Mouse (Mus musculus) left cerebral cortex, adult 8-10 months (tissue): ENCODE measurements at regions not wholly inside any gene's neighbourhood (a gene's known extent, or its start where the extent isn't known, plus 50 kb on each side); places are given as distances from the start of the nearest gene placed in this dataset.

Experiments
- DNase-seq, 2 experiments: peaks; one replicate each; pipeline ENCODE4 v3.0.0; 2022; ENCODE audit warnings: low spot score in 2 of 2

- DNase-seq: peak in 1 of 2 experiments; percentile 25
Observed at GRCm38 (mm10) chr8:84336376-84336775, 51.9 kb upstream of the Cacna1a start.

DNA sequence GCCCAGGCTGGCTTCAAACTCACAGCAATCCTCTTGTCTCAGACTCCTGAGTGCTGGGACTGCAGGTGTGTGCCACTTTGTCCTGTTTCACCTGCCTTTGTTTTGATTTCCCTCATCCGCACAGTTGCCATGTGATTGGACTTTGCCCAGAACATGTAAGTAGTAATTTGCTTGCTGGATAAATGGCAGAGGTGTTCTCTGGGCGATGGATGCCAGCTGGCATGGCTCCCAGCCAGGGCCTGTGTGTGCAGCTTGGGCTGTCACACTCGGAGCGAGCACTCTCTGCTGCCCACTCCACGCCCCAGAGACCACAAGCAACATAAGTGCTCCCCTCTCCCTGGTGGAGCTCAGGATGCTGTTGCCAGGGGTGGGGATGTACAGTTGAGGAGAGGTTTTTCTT is 53.9 kb upstream of the Cacna1a start:
- peak in 1 of 2 experiments; percentile 31 for DNase-seq

DNA sequence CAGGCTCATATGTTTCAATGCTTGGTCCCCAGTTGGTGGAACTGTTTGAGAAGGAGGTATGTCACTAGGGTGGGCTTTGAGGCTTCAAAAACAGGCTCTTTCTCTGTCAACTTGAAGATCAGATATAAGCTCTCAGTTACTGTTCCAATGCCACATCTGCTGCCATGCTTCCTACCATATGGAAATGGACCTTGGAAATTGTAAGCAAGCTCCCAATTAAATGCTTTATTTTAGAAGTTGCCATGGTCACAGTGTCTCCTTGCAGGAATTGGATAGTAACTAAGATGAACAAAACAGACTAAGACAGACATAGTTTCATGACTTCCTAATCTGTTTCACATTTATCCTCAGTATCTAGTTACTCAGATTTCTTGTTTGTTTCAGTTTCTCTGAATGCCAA is 56.7 kb upstream of the Cacna1a start:
- DNase-seq: no peak

GRCm38 (mm10) chr8:84329535-84329934 is 58.7 kb upstream of the Cacna1a start:
- peak in 1 of 2 experiments; percentile 41 for DNase-seq

- no peak for DNase-seq
Observed at GRCm38 (mm10) chr8:84322761-84323160, 52.6 kb upstream of the Ccdc130 start.

DNA sequence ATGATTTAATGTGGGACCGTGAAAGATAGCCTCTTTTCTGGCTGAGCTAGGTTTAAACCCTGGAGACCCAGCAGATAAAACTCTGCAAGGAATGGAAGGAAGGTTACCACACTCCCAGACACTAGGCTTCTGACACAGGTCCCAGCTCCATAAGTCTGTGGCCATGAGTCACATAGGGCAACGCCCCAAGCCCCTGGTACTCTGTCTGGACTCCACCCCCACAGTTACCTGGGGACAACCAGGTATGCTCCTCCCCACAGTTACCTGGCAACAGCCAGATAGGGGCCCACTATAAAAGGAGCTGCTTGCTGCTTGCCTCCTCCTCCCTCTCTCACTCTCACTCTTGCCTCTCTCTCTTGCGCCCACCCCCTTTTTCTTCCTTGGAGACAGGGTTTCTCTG is 51.7 kb upstream of the Ccdc130 start:
- DNase-seq: no peak
